Mouse (Mus musculus) intestine, postnatal 0 days (tissue): ENCODE results near the gene Tmem91. TPM values are rescaled to one million over a fixed set of nuclear protein-coding genes. Genes with fewer than 3 reads are reported as not detected.

ENCODE experiments used
- ATAC-seq: fragments of 200-750 bp; cut with Nextera tagmentation; 2 replicates; pipeline ENCODE4 v1.8.0; 2017; ENCODE audit warnings: mild to moderate bottlenecking, moderate TSS enrichment, moderate library complexity
- H3K27ac ChIP-seq: fragments of 300-500 bp; sonication (generic); 2 replicates; pipeline ENCODE4 v1.5.1; 2014; ENCODE audit warnings: mild to moderate bottlenecking, low read depth, low read length, moderate library complexity
- H3K27me3 ChIP-seq: fragments of 300-500 bp; sonication (generic); replicated peaks from 2 replicates; pipeline ENCODE4 v1.6.1; 2014; ENCODE audit warnings: low read length, mixed read lengths; ENCODE audit not compliant: control insufficient read depth, insufficient read depth
- H3K36me3 ChIP-seq: fragments of 300-500 bp; sonication (generic); 2 replicates; pipeline ENCODE4 v1.6.1; 2014; ENCODE audit warnings: mild to moderate bottlenecking, moderate library complexity; ENCODE audit not compliant: control insufficient read depth, insufficient read depth
- H3K4me1 ChIP-seq: fragments of 300-500 bp; sonication (generic); replicated peaks from 2 replicates; pipeline ENCODE4 v1.6.1; 2014; ENCODE audit warnings: antibody characterized with exemption, low read length, mixed read lengths; ENCODE audit not compliant: control insufficient read depth, insufficient read depth
- H3K4me2 ChIP-seq: fragments of 300-500 bp; sonication (generic); replicated peaks from 2 replicates; pipeline ENCODE4 v1.6.1; 2014; ENCODE audit warnings: low read depth, mild to moderate bottlenecking, moderate library complexity
- H3K4me3 ChIP-seq: fragments of 300-500 bp; sonication (generic); 2 replicates; pipeline ENCODE4 v1.5.1; 2014; ENCODE audit warnings: low read depth, low read length
- H3K9ac ChIP-seq: fragments of 300-500 bp; sonication (generic); 2 replicates; pipeline ENCODE4 v1.6.1; 2014; ENCODE audit warnings: mild to moderate bottlenecking, low read depth, low read length
- H3K9me3 ChIP-seq: fragments of 300-500 bp; sonication (generic); 2 replicates; pipeline ENCODE4 v1.6.1; 2016; ENCODE audit warnings: mixed run types; ENCODE audit not compliant: control insufficient read depth
- CTCF ChIP-seq: sonication (generic); IDR thresholded peaks from 2 replicates; pipeline ENCODE4 v1.5.1; 2016; ENCODE audit warnings: low read depth, mild to moderate bottlenecking, control low read depth, antibody characterized with exemption, moderate library complexity
- WGBS: fragments of 180-500 bp; shearing (Covaris S2); extraction: QIAGEN DNeasy Blood & Tissue Kit; methylation state at CpG from one replicate; pipeline ENCODE4 v1.1.7; 2014; 5-methylcytosine and 5-hydroxymethylcytosine counted together
- polyA plus RNA-seq: library from polyadenylated mRNA; unstranded; fragments of >200 nt; fragmentation: Nextera tagmentation; extraction: Ambion mirVana; gene quantifications from 2 replicates; pipeline ENCODE4 v1.2.1, GENCODE M21; 2015

Tmem91 gene
- polyA plus RNA-seq, 1 experiment from 2014 or later, result 1.3 TPM

GRCm38 (mm10) chr7:25620751-25621150, 54.2 kb downstream of the Tmem91 start:
- TF ChIP-seq CTCF, result no peak
- Histone ChIP-seq H3K9ac (no peak overlapping the region), H3K9me3 (no peaks in the 10 kb centered on the region), H3K4me2 (no peak overlapping the region), H3K4me1 (peaks cover 6% of the 10 kb centered on the region; the same call in 1 of the 2 replicates), H3K27ac (no peak overlapping the region), H3K27me3 (no peaks in the 10 kb centered on the region), H3K36me3 (peaks cover 46% of the 10 kb centered on the region), H3K4me3 (no peak overlapping the region)
- 92% methylated on average over 11 of the region's 11 CpGs for WGBS
- ATAC-seq, result no peak

GRCm38 (mm10) chr7:25620101-25620500, 54.9 kb downstream of the Tmem91 start:
- peak overlapping the region; percentile 73; the same call in 1 of the 2 replicates for H3K4me2 ChIP-seq
- H3K9ac ChIP-seq, result no peak overlapping the region
- no peaks in the 10 kb centered on the region for H3K9me3 ChIP-seq
- 89% methylated on average over 5 of the region's 5 CpGs for WGBS
- no peak for ATAC-seq
- H3K27ac ChIP-seq, result no peak overlapping the region
- H3K27me3 ChIP-seq, result no peaks in the 10 kb centered on the region
- no peak overlapping the region for H3K4me3 ChIP-seq
- no peak for TF ChIP-seq CTCF
- peaks cover 42% of the 10 kb centered on the region for H3K36me3 ChIP-seq
- peaks cover 6% of the 10 kb centered on the region for H3K4me1 ChIP-seq

GRCm38 (mm10) chr7:25619722-25619991, 55.3 kb downstream of the Tmem91 start:
- WGBS, result 12% methylated on average over 5 of the region's 5 CpGs
- H3K4me3 ChIP-seq, result peak overlapping the region; percentile 68
- H3K4me2 ChIP-seq, result peak overlapping the region; percentile 73

More at GRCm38 (mm10) chr7:25619722-25619991, 55.3 kb downstream of the Tmem91 start:
- H3K9me3 ChIP-seq, result no peaks in the 10 kb centered on the region
- H3K9ac ChIP-seq, result peak overlapping the region; percentile 56
- TF ChIP-seq CTCF, result no peak
- H3K27ac ChIP-seq, result peak overlapping the region; percentile 51; the same call in 1 of the 2 replicates
- ATAC-seq, result no peak
- peaks cover 37% of the 10 kb centered on the region for H3K36me3 ChIP-seq
- H3K27me3 ChIP-seq, result no peaks in the 10 kb centered on the region
- peaks cover 6% of the 10 kb centered on the region for H3K4me1 ChIP-seq

Other genes starting within 250 kb of the Tmem91 start
- gene Ceacam1, start 197.6 kb downstream of the Tmem91 start, polyA plus RNA-seq, result 59.1 and 92.6 TPM in 2 replicates
- gene Ceacam2, start 135.3 kb downstream of the Tmem91 start, polyA plus RNA-seq, result 0.20 and 0.37 TPM in 2 replicates
- 117 and 135 TPM in 2 replicates for gene Erich4, start 59.3 kb downstream of the Tmem91 start, polyA plus RNA-seq
- 29.0 and 32.6 TPM in 2 replicates for gene Dmac2, start 55.8 kb downstream of the Tmem91 start, polyA plus RNA-seq
- gene B3gnt8, start 48.5 kb downstream of the Tmem91 start, polyA plus RNA-seq, result 3.4 and 3.5 TPM in 2 replicates
- gene Bckdha, start 16.2 kb downstream of the Tmem91 start, polyA plus RNA-seq, result 39.8 and 44.3 TPM in 2 replicates
- 50.4 and 52.7 TPM in 2 replicates for gene Exosc5, start 16.0 kb downstream of the Tmem91 start, polyA plus RNA-seq
- 12.4 and 12.6 TPM in 2 replicates for gene B9d2, start 5.6 kb upstream of the Tmem91 start, polyA plus RNA-seq
- gene Tgfb1, start 11.8 kb upstream of the Tmem91 start, polyA plus RNA-seq, result 1.7 and 2.2 TPM in 2 replicates
- 15.9 and 16.5 TPM in 2 replicates for gene Ccdc97, start 43.9 kb upstream of the Tmem91 start, polyA plus RNA-seq
- gene Hnrnpul1, start 79.6 kb upstream of the Tmem91 start, polyA plus RNA-seq, result 32.1 TPM in 2 replicates
- 52.1 and 58.8 TPM in 2 replicates for gene Axl, start 113.5 kb upstream of the Tmem91 start, polyA plus RNA-seq
- gene Cyp2s1, start 141.7 kb upstream of the Tmem91 start, polyA plus RNA-seq, result 9.7 and 11.6 TPM in 2 replicates
- 0.13 and 0.29 TPM in 2 replicates for gene Cyp2b10, start 222.5 kb upstream of the Tmem91 start, polyA plus RNA-seq